Comparison of ENCODE assay signal across 14 mouse cellular contexts in the genomic region with DNA sequence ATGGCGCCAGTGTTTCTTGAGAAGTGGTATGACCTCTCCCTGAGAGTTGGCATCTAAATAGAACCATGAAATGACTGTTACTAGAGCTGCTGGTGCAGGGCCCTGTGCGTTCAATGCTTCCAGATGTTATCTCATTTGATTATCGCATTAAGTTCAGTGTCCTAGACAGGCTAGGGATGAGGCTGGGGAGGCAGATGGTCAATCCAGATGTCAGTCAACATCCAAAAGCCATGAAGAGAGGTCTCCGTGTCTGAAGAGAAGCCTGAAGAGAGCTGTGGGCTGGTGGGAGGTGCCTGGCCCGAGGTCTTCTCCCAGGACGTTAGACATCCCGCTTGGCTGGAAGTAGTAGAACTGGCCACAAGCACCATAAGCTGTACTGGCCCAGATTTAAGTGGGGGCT. TPM values are rescaled to one million over a fixed set of nuclear protein-coding genes. Genes with fewer than 3 reads are reported as not detected.
"Had no signal": no experiment of that assay in that cellular context is flagged by ENCODE, and none has a peak within 500 bp of the region (broad histone marks: within the 10 kb centered on the region; RNA-seq: fewer than 3 reads in every experiment).

No protein-coding gene starts in this region.

- DNase-seq: lung, adult 2 months; lung, postnatal 14 days; lung, postnatal 36 days; retina, postnatal 1 day; right cerebral cortex, adult 18-20 months; right cerebral cortex, postnatal 25 days; right cerebral cortex, postnatal 4 days; spleen, adult 18-20 months; thymus, adult 18-20 months; thymus, postnatal 14 days; thymus, postnatal 36 days had no signal

RNA-seq across cellular contexts. Expression of a gene that starts 10.1 kb away (rescaled TPM):
- total RNA-seq: megakaryocyte progenitor cell, adult 5-6 weeks; monocyte, adult 5-6 weeks; neutrophil, adult 5-6 weeks had no signal
